Mouse (Mus musculus): ENCODE data around the gene Adgrg5.

Adgrg5 gene

GRCm38 (mm10) chr8:94992534-94992933 lies 69.0 kb downstream of the Adgrg5 start:
- peak; percentile 30 for DNase-seq (ENCODE audit: low read depth, low spot score)

All from skeletal muscle tissue, adult 2 months (tissue).